Mouse (Mus musculus): ENCODE results near the gene Ptpn13. TPM values are rescaled to one million over a fixed set of nuclear protein-coding genes. Genes with fewer than 3 reads are reported as not detected.
A peak's percentile ranks its signal among the peaks of the same experiment; 100 is the strongest.

Ptpn13 gene
- total and polyA plus RNA-seq, 3 experiments, result 15.1 to 43.6 (median 15.5) TPM

- no peak overlapping the region for H3K4me3 ChIP-seq (ENCODE audit: control insufficient read depth in 1 of 2, insufficient read depth in 1 of 2, low read depth in 2 of 2, low read length in 2 of 2)
- no peak overlapping the region for H3K27ac ChIP-seq (ENCODE audit: control insufficient read depth, low read depth, low read length)
- TF ChIP-seq MYB (IDR thresholded peaks at IDR 0.05; ENCODE audit: low read depth, low read length), result no peak
- TF ChIP-seq UBTF (IDR thresholded peaks at IDR 0.05; ENCODE audit: borderline replicate concordance, insufficient read depth, low read depth, low read length), result no peak
- no peak for TF ChIP-seq JUND (IDR thresholded peaks at IDR 0.05; ENCODE audit: low read depth, low read length)
- TF ChIP-seq POLR2AphosphoS5 (IDR thresholded peaks at IDR 0.05; ENCODE audit: borderline replicate concordance, low read depth, low read length), result no peak
- no peak for TF ChIP-seq MAZ (IDR thresholded peaks at IDR 0.05; ENCODE audit: low read depth, low read length)
- TF ChIP-seq TCF12 (IDR thresholded peaks at IDR 0.05; ENCODE audit: low read depth, low read length), result peak; percentile 33; the same call in 1 of the 2 replicates
- no peak for TF ChIP-seq USF1 (IDR thresholded peaks at IDR 0.05; ENCODE audit: low read depth, low read length)
- peak; percentile 40; the same call in 1 of the 2 replicates for TF ChIP-seq GATA1 (IDR thresholded peaks at IDR 0.05; ENCODE audit: low read depth, low read length)
- peak; percentile 41 to 45; a peak in 2 of 4 replicates for TF ChIP-seq EP300 (IDR thresholded peaks at IDR 0.05; ENCODE audit: low read depth in 1 of 2, low read length in 2 of 2)
- TF ChIP-seq BHLHE40 (IDR thresholded peaks at IDR 0.05; ENCODE audit: borderline replicate concordance, low read depth, low read length), result no peak
- no peaks in the 10 kb centered on the region; a peak in 1 of 4 replicates for H3K4me1 ChIP-seq (ENCODE audit: control insufficient read depth in 1 of 2, insufficient read depth in 2 of 2, low read length in 2 of 2)
- H3K79me2 ChIP-seq (ENCODE audit: control insufficient read depth, insufficient read depth, low read length, poor library complexity), result peaks cover 4% of the 10 kb centered on the region; the same call in 1 of the 2 replicates
- H3K36me3 ChIP-seq (ENCODE audit: control insufficient read depth in 1 of 2, insufficient read depth in 2 of 2, low read length in 2 of 2), result peaks cover 2 to 3% of the 10 kb centered on the region in 2 experiments; a peak in 3 of 4 replicates
- H3K9ac ChIP-seq (ENCODE audit: control insufficient read depth, low read depth, low read length, poor library complexity, severe bottlenecking), result no peak overlapping the region
- no peaks in the 10 kb centered on the region for H3K9me3 ChIP-seq (replicated peaks; ENCODE audit: insufficient read depth, low read length)
- no peaks in the 10 kb centered on the region for H3K27me3 ChIP-seq (ENCODE audit: control insufficient read depth in 1 of 2, insufficient read depth in 2 of 2, low read length in 2 of 2)
- DNase-seq (ENCODE audit: low read depth, low spot score), result peak; percentile 68
Observed at GRCm38 (mm10) chr5:103450663-103451062, 25.7 kb downstream of the Ptpn13 start.

- H3K36me3 ChIP-seq (ENCODE audit: control insufficient read depth in 1 of 2, insufficient read depth in 2 of 2, low read length in 2 of 2), result peaks cover 2 to 3% of the 10 kb centered on the region in 2 experiments; a peak in 3 of 4 replicates
- no peaks in the 10 kb centered on the region; a peak in 1 of 4 replicates for H3K4me1 ChIP-seq (ENCODE audit: control insufficient read depth in 1 of 2, insufficient read depth in 2 of 2, low read length in 2 of 2)
- TF ChIP-seq MAX (IDR thresholded peaks at IDR 0.05; ENCODE audit: low read length) (0 out of 2 replicates have a peak, but pooled peaks have one; percentile 49), MXI1 (IDR thresholded peaks at IDR 0.05; ENCODE audit: low read depth, low read length) (peak; percentile 42; the same call in 1 of the 2 replicates), EP300 (IDR thresholded peaks at IDR 0.05; ENCODE audit: low read depth in 1 of 2, low read length in 2 of 2) (0 out of 4 replicates have a peak, but pooled peaks of 1 of the 2 experiments have one; percentile 22), KAT2A (conservative IDR thresholded peaks at IDR 0.05; ENCODE audit: low read depth, low read length) (no peak), GATA1 (IDR thresholded peaks at IDR 0.05; ENCODE audit: low read depth, low read length) (peak; percentile 30; the same call in 1 of the 2 replicates), POLR2AphosphoS2 (IDR thresholded peaks at IDR 0.05; ENCODE audit: low read length) (no peak), MEF2A (IDR thresholded peaks at IDR 0.05; ENCODE audit: extremely low read depth, insufficient replicate concordance, low read depth, low read length, poor library complexity, severe bottlenecking) (no peak), MAFK (IDR thresholded peaks at IDR 0.05; ENCODE audit: borderline replicate concordance, low read depth, low read length) (no peak), SMC3 (IDR thresholded peaks at IDR 0.05; ENCODE audit: low read depth, low read length) (peak; percentile 44; the same call in 1 of the 2 replicates), TBP (IDR thresholded peaks at IDR 0.05; ENCODE audit: low read depth, low read length) (no peak), CTCF (IDR thresholded peaks at IDR 0.05 in 2 of 3, conservative IDR thresholded peaks at IDR 0.05 in 1 of 3; ENCODE audit: control insufficient read depth in 1 of 3, insufficient read depth in 1 of 3, low read depth in 2 of 3, low read length in 3 of 3, poor library complexity in 1 of 3, severe bottlenecking in 1 of 3) (peak; percentile 44 to 64 (median 60)), ELF1 (IDR thresholded peaks at IDR 0.05; ENCODE audit: low read depth, low read length) (0 out of 2 replicates have a peak, but pooled peaks have one; percentile 4), HCFC1 (IDR thresholded peaks at IDR 0.05; ENCODE audit: low read depth, low read length) (no peak), CHD1 (IDR thresholded peaks at IDR 0.05; ENCODE audit: low read depth, low read length) (no peak), RAD21 (IDR thresholded peaks at IDR 0.05; ENCODE audit: low read depth, low read length) (peak; percentile 46)
- no peaks in the 10 kb centered on the region for H3K9me3 ChIP-seq (replicated peaks; ENCODE audit: insufficient read depth, low read length)
- DNase-seq (ENCODE audit: low read depth, low spot score), result peak; percentile 65
- peak overlapping the region; percentile 44 to 54 for H3K4me3 ChIP-seq (ENCODE audit: control insufficient read depth in 1 of 2, insufficient read depth in 1 of 2, low read depth in 2 of 2, low read length in 2 of 2)
- H3K9ac ChIP-seq (ENCODE audit: control insufficient read depth, low read depth, low read length, poor library complexity, severe bottlenecking), result peak overlapping the region; percentile 29
- H3K27me3 ChIP-seq (ENCODE audit: control insufficient read depth in 1 of 2, insufficient read depth in 2 of 2, low read length in 2 of 2), result no peaks in the 10 kb centered on the region
- peaks cover 4% of the 10 kb centered on the region; the same call in 1 of the 2 replicates for H3K79me2 ChIP-seq (ENCODE audit: control insufficient read depth, insufficient read depth, low read length, poor library complexity)
- H3K27ac ChIP-seq (ENCODE audit: control insufficient read depth, low read depth, low read length), result peak overlapping the region; percentile 32
Observed at GRCm38 (mm10) chr5:103453361-103454140, 28.6 kb downstream of the Ptpn13 start.

All from MEL (cell line).